ENCODE assay signal across 8 mouse cellular contexts in the genomic region with DNA sequence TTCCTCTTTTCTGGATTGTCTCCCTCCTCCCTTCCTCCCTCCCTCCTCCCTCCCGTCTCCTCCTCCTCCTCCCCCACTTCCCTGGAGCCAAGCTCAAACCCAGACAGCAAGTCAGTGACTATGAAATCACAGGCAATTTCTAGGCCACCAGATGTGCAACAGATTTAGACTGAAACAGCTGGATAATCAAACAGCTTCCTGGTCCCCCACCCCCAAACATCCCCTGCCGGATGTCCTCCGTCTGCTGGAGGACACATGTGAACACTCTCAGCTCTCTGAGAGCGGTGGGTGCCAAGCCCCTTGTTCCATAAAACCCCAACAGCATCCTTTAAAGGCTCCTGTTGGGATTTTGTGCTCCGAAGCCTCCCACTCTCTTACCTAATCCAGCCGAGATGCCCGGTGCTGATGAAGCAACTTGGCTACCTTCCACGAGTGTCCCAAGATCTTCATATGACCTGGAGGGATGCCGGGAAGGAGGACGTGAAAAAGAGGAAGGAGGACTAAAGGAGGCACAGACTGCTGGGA. TPM values are rescaled to one million over a fixed set of nuclear protein-coding genes. Genes with fewer than 3 reads are reported as not detected.
A peak's percentile ranks its signal among the peaks of the same experiment; 100 is the strongest.
DNase-seq lines count a peak whose midpoint lies in the region; ATAC-seq and TF ChIP-seq lines count a peak whose summit lies in the region.

No protein-coding gene starts in this region.

- TF ChIP-seq CTCF in heart, adult 2 months (IDR thresholded peaks at IDR 0.05), result no peak
- no peak for TF ChIP-seq CTCF in intestine, postnatal 0 days (IDR thresholded peaks at IDR 0.05; ENCODE audit: low read depth)

- 29% methylated on average over 10 of the region's 10 CpGs for WGBS in heart, adult 2 months
- 43% methylated on average over 10 of the region's 10 CpGs for WGBS in intestine, postnatal 0 days
- WGBS in lung, embryonic 16.5 days, result 22% methylated on average over 10 of the region's 10 CpGs

- peak overlapping the region; percentile 79 for H3K27ac ChIP-seq in heart, adult 2 months
- H3K27ac ChIP-seq in intestine, postnatal 0 days (ENCODE audit: low read depth, low read length), result peak overlapping the region; percentile 63
- peak overlapping the region; percentile 95 for H3K27ac ChIP-seq in lung, embryonic 16.5 days (ENCODE audit: low read length)

- peak; percentile 89 for DNase-seq in adipocyte (ENCODE audit: low spot score)
- peak; percentile 77 to 82 for DNase-seq in heart, adult 2 months
- DNase-seq in testis, postnatal 10 days (ENCODE audit: low spot score), result peak; percentile 58
- no peak for DNase-seq in left cerebral cortex, postnatal 4 days

- no peaks in the 10 kb centered on the region for H3K79me2 ChIP-seq in heart, adult 2 months (replicated peaks; ENCODE audit: control insufficient read depth, insufficient read depth, low read length)

- peak overlapping the region; percentile 48 for H3K4me2 ChIP-seq in intestine, postnatal 0 days (replicated peaks; ENCODE audit: low read depth)
- H3K4me2 ChIP-seq in lung, embryonic 16.5 days (ENCODE audit: low read depth, low read length), result peak overlapping the region; percentile 54

- peak; percentile 1; the same call in 1 of the 2 replicates for TF ChIP-seq POLR2A in heart, adult 2 months (IDR thresholded peaks at IDR 0.05; ENCODE audit: insufficient read depth, low read depth, low read length)

- H3K36me3 ChIP-seq in erythroblast, embryonic 14.5 days (ENCODE audit: control insufficient read depth), result no peaks in the 10 kb centered on the region
- no peaks in the 10 kb centered on the region for H3K36me3 ChIP-seq in heart, adult 2 months (ENCODE audit: control insufficient read depth, insufficient read depth, low read length)
- H3K36me3 ChIP-seq in intestine, postnatal 0 days (ENCODE audit: control insufficient read depth, insufficient read depth), result no peaks in the 10 kb centered on the region
- no peaks in the 10 kb centered on the region for H3K36me3 ChIP-seq in lung, embryonic 16.5 days (ENCODE audit: control insufficient read depth, insufficient read depth, low read length)

- intact Hi-C loops in heart, adult 2 months (cut with DNase I), result no loop called here
- intact Hi-C loops in left cerebral cortex, postnatal 4 days (cut with DNase I), result no loop called here

- no peaks in the 10 kb centered on the region; the same call in 1 of the 2 replicates for H3K27me3 ChIP-seq in erythroblast, embryonic 14.5 days (ENCODE audit: control insufficient read depth)
- H3K27me3 ChIP-seq in heart, adult 2 months (ENCODE audit: control insufficient read depth, insufficient read depth, low read length), result no peaks in the 10 kb centered on the region
- H3K27me3 ChIP-seq in intestine, postnatal 0 days (replicated peaks; ENCODE audit: control insufficient read depth, insufficient read depth, low read length), result no peaks in the 10 kb centered on the region
- no peaks in the 10 kb centered on the region for H3K27me3 ChIP-seq in lung, embryonic 16.5 days (ENCODE audit: control insufficient read depth, insufficient read depth, low read depth, low read length)

- peaks cover 32% of the 10 kb centered on the region for H3K4me1 ChIP-seq in erythroblast, embryonic 14.5 days (ENCODE audit: control insufficient read depth)
- H3K4me1 ChIP-seq in heart, adult 2 months (ENCODE audit: control insufficient read depth, insufficient read depth, low read length), result peaks cover 13% of the 10 kb centered on the region
- no peaks in the 10 kb centered on the region for H3K4me1 ChIP-seq in intestine, postnatal 0 days (replicated peaks; ENCODE audit: control insufficient read depth, insufficient read depth, low read length)
- H3K4me1 ChIP-seq in lung, embryonic 16.5 days (replicated peaks; ENCODE audit: control insufficient read depth, insufficient read depth, low read length), result peaks cover 14% of the 10 kb centered on the region

- peak overlapping the region; percentile 59 for H3K4me3 ChIP-seq in erythroblast, embryonic 14.5 days (replicated peaks)
- H3K4me3 ChIP-seq in heart, adult 2 months, result no peak overlapping the region
- no peak overlapping the region for H3K4me3 ChIP-seq in intestine, postnatal 0 days (ENCODE audit: low read depth, low read length)
- no peak overlapping the region; the same call in 1 of the 2 replicates for H3K4me3 ChIP-seq in lung, embryonic 16.5 days (ENCODE audit: low read length)

- H3K9ac ChIP-seq in heart, adult 2 months (ENCODE audit: low read depth, low read length), result no peak overlapping the region
- 0 out of 2 replicates have a peak overlapping the region, but pooled peaks have one; percentile 17 for H3K9ac ChIP-seq in intestine, postnatal 0 days (ENCODE audit: low read depth, low read length)
- peak overlapping the region; percentile 41; the same call in 1 of the 2 replicates for H3K9ac ChIP-seq in lung, embryonic 16.5 days (ENCODE audit: low read length)

- no peak for TF ChIP-seq EP300 in heart, adult 2 months (IDR thresholded peaks at IDR 0.05; ENCODE audit: insufficient read depth, low read depth, low read length)

- no peak for ATAC-seq in erythroblast, adult 5-6 weeks (replicated peaks; ENCODE audit: low FRiP score, poor library complexity, severe bottlenecking)
- no peak for ATAC-seq in intestine, postnatal 0 days
- ATAC-seq in lung, embryonic 16.5 days (ENCODE audit: low read depth), result peak; percentile 74

- H3K9me3 ChIP-seq in erythroblast, embryonic 14.5 days (ENCODE audit: control insufficient read depth, low read length), result no peaks in the 10 kb centered on the region
- H3K9me3 ChIP-seq in intestine, postnatal 0 days (ENCODE audit: control insufficient read depth), result no peaks in the 10 kb centered on the region
- no peaks in the 10 kb centered on the region for H3K9me3 ChIP-seq in lung, embryonic 16.5 days (ENCODE audit: control insufficient read depth, low read length)

RNA-seq across cellular contexts. Expression of gene Ccdc63, which starts 5.5 kb away (rescaled TPM):
- polyA plus RNA-seq in erythroblast, embryonic 14.5 days (2012), result not detected in 2 replicates
- total RNA-seq in erythroblast, adult 5-6 weeks (2015; ENCODE audit: low replicate concordance), result not detected in 2 replicates
- 4.0 TPM in 1 of 2 replicates, not detected in the other for total RNA-seq in erythroblast, adult 5-6 weeks (2017; ENCODE audit: low replicate concordance)
- total RNA-seq in heart, adult 2 months (2021), result under 1 TPM in 1 of 2 experiments, not detected in 1; 0.16 TPM
- 0.08 and 0.12 TPM in 2 replicates for polyA plus RNA-seq in heart, adult 2 months (2012; rRNA removed)
- not detected in 2 replicates for polyA plus RNA-seq in intestine, postnatal 0 days (2015; fragmentation: Nextera tagmentation; extraction: Ambion mirVana)
- polyA plus RNA-seq in lung, embryonic 16.5 days (2015; fragmentation: Nextera tagmentation; extraction: Ambion mirVana), result 0.04 TPM in 1 of 2 replicates, not detected in the other
- 1 to 10 TPM in 1 of 2 experiments, not detected in 1; 1.2 TPM for total RNA-seq in left cerebral cortex, postnatal 4 days (2021)

RNA-seq across cellular contexts. Expression of gene Ppp1cc, which starts 12.0 kb away (rescaled TPM):
- 12.7 and 13.8 TPM in 2 replicates for polyA plus RNA-seq in erythroblast, embryonic 14.5 days (2012)
- 141 and 170 TPM in 2 replicates for total RNA-seq in erythroblast, adult 5-6 weeks (2015; ENCODE audit: low replicate concordance)
- total RNA-seq in erythroblast, adult 5-6 weeks (2017; ENCODE audit: low replicate concordance), result 94.2 and 102 TPM in 2 replicates
- total RNA-seq in heart, adult 2 months (2021), result 100 to 1,000 TPM; 101 to 127 TPM
- polyA plus RNA-seq in heart, adult 2 months (2012; rRNA removed), result 59.7 and 87.8 TPM in 2 replicates
- 138 and 144 TPM in 2 replicates for polyA plus RNA-seq in intestine, postnatal 0 days (2015; fragmentation: Nextera tagmentation; extraction: Ambion mirVana)
- polyA plus RNA-seq in lung, embryonic 16.5 days (2015; fragmentation: Nextera tagmentation; extraction: Ambion mirVana), result 214 and 259 TPM in 2 replicates
- 100 to 1,000 TPM; 212 to 227 TPM for total RNA-seq in left cerebral cortex, postnatal 4 days (2021)

RNA-seq across cellular contexts. Expression of gene Myl2, which starts 45.4 kb away (rescaled TPM):
- polyA plus RNA-seq in erythroblast, embryonic 14.5 days (2012), result not detected in 2 replicates
- not detected in 2 replicates for total RNA-seq in erythroblast, adult 5-6 weeks (2015; ENCODE audit: low replicate concordance)
- 1.1 TPM in 1 of 2 replicates, not detected in the other for total RNA-seq in erythroblast, adult 5-6 weeks (2017; ENCODE audit: low replicate concordance)
- total RNA-seq in heart, adult 2 months (2021), result over 10,000 TPM; 18,797 to 22,206 TPM
- 7,725 and 11,177 TPM in 2 replicates for polyA plus RNA-seq in heart, adult 2 months (2012; rRNA removed)
- polyA plus RNA-seq in intestine, postnatal 0 days (2015; fragmentation: Nextera tagmentation; extraction: Ambion mirVana), result not detected in 2 replicates
- polyA plus RNA-seq in lung, embryonic 16.5 days (2015; fragmentation: Nextera tagmentation; extraction: Ambion mirVana), result 12.4 and 12.7 TPM in 2 replicates
- total RNA-seq in left cerebral cortex, postnatal 4 days (2021), result not detected

Comparison
In these comparisons a context has a peak if more than half of its experiments do, and no peak if none do; other contexts are left out.
1. RNA of gene Myl2, which starts 45.4 kb away (polyA plus RNA-seq): 7,725 to 11,177 TPM in heart, adult 2 months; 12.4 to 12.7 TPM in lung, embryonic 16.5 days, not detected in intestine, postnatal 0 days and not detected in erythroblast, embryonic 14.5 days; every median in the first group is over 100 times any median in the second.
2. Peak in every context shown above with its lines, with median percentiles within 50 percentile points of each other: H3K27ac ChIP-seq.